Mouse (Mus musculus): Measurements from ENCODE around the gene Rapgef3. TPM values are rescaled to one million over a fixed set of nuclear protein-coding genes. Genes with fewer than 3 reads are reported as not detected.

Rapgef3 gene
- polyA plus RNA-seq, 1 experiment from 2014 or later: 12.6 TPM

- Histone ChIP-seq H3K36me3 (ENCODE audit: control insufficient read depth, insufficient read depth, low read length) (no peaks in the 10 kb centered on the region), H3K27ac (ENCODE audit: low read length) (peak overlapping the region; percentile 18; the same call in 1 of the 2 replicates), H3K9me3 (replicated peaks; ENCODE audit: control insufficient read depth, low read length) (no peaks in the 10 kb centered on the region), H3K9ac (ENCODE audit: low read length) (no peak overlapping the region), H3K4me1 (ENCODE audit: control insufficient read depth, insufficient read depth, low read length) (peaks cover 21% of the 10 kb centered on the region; the same call in 1 of the 2 replicates), H3K27me3 (ENCODE audit: control insufficient read depth, insufficient read depth, low read length) (no peaks in the 10 kb centered on the region), H3K4me3 (replicated peaks; ENCODE audit: low read length) (no peak overlapping the region), H3K4me2 (ENCODE audit: low read depth, low read length) (no peak overlapping the region)
- 66% methylated on average over 12 of the region's 12 CpGs for WGBS
- no peak for ATAC-seq (ENCODE audit: insufficient read depth, low FRiP score)
These were observed 12.8 kb upstream of the Rapgef3 start for GRCm38 (mm10) chr15:97780611-97781031.

DNA sequence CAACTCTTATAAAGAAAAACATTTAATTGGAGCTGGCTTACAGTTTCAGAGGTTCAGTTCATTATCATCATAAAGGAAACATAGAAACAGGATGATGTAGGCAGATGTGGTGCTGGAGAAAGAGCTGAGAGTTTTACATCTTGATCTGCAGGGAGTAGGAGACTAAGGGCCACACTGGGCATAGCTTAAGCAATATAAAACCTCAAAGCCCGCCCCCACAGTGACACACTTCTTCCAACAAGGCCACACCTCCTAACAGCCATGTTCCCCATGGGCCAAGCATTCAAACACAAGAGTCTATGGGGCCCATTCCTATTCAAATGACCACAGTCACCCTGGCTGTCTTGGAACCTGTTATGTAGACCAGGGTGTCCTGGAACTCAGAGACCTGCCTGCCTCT lies 11.8 kb upstream of the Rapgef3 start:
- H3K9me3 ChIP-seq (replicated peaks; ENCODE audit: control insufficient read depth, low read length): no peaks in the 10 kb centered on the region
- H3K9ac ChIP-seq (ENCODE audit: low read length): no peak overlapping the region
- no peak overlapping the region for H3K4me3 ChIP-seq (replicated peaks; ENCODE audit: low read length)
- H3K27me3 ChIP-seq (ENCODE audit: control insufficient read depth, insufficient read depth, low read length): no peaks in the 10 kb centered on the region
- no peaks in the 10 kb centered on the region for H3K36me3 ChIP-seq (ENCODE audit: control insufficient read depth, insufficient read depth, low read length)
- whole genome bisulfite sequencing: 88% methylated on average over 1 of the region's 1 CpGs
- no peak overlapping the region for H3K4me2 ChIP-seq (ENCODE audit: low read depth, low read length)
- no peak for ATAC-seq (ENCODE audit: insufficient read depth, low FRiP score)
- no peak overlapping the region for H3K27ac ChIP-seq (ENCODE audit: low read length)
- peaks cover 17% of the 10 kb centered on the region; the same call in 1 of the 2 replicates for H3K4me1 ChIP-seq (ENCODE audit: control insufficient read depth, insufficient read depth, low read length)

- Histone ChIP-seq H3K4me3 (replicated peaks; ENCODE audit: low read length) (no peak within 1 kb of the TSS), H3K4me1 (ENCODE audit: control insufficient read depth, insufficient read depth, low read length) (peaks cover 22% of the 10 kb centered on the region), H3K9ac (ENCODE audit: low read length) (no peak within 1 kb of the TSS), H3K4me2 (ENCODE audit: low read depth, low read length) (no peak within 1 kb of the TSS), H3K27me3 (ENCODE audit: control insufficient read depth, insufficient read depth, low read length) (no peaks in the 10 kb centered on the region), H3K36me3 (ENCODE audit: control insufficient read depth, insufficient read depth, low read length) (no peaks in the 10 kb centered on the region), H3K9me3 (replicated peaks; ENCODE audit: control insufficient read depth, low read length) (no peaks in the 10 kb centered on the region), H3K27ac (ENCODE audit: low read length) (peak within 1 kb of the TSS; percentile 39; the same call in 1 of the 2 replicates)
- no peak for ATAC-seq (ENCODE audit: insufficient read depth, low FRiP score)
- WGBS: 66% methylated on average over 8 of the region's 8 CpGs
These were observed 10.7 kb upstream of the Rapgef3 start, which contains the start of gene Slc48a1 for GRCm38 (mm10) chr15:97778311-97779098. Gene Slc48a1, plus strand, starts transcription at chr15:97778520.

- 80% methylated on average over 6 of the region's 6 CpGs for WGBS
- Histone ChIP-seq H3K4me2 (ENCODE audit: low read depth, low read length) (no peak overlapping the region), H3K27me3 (ENCODE audit: control insufficient read depth, insufficient read depth, low read length) (no peaks in the 10 kb centered on the region), H3K27ac (ENCODE audit: low read length) (no peak overlapping the region), H3K4me1 (ENCODE audit: control insufficient read depth, insufficient read depth, low read length) (peaks cover 26% of the 10 kb centered on the region), H3K4me3 (replicated peaks; ENCODE audit: low read length) (no peak overlapping the region), H3K9me3 (replicated peaks; ENCODE audit: control insufficient read depth, low read length) (no peaks in the 10 kb centered on the region), H3K9ac (ENCODE audit: low read length) (no peak overlapping the region), H3K36me3 (ENCODE audit: control insufficient read depth, insufficient read depth, low read length) (no peaks in the 10 kb centered on the region)
- no peak for ATAC-seq (ENCODE audit: insufficient read depth, low FRiP score)
These were observed 9.1 kb upstream of the Rapgef3 start for GRCm38 (mm10) chr15:97776919-97777318.

DNA sequence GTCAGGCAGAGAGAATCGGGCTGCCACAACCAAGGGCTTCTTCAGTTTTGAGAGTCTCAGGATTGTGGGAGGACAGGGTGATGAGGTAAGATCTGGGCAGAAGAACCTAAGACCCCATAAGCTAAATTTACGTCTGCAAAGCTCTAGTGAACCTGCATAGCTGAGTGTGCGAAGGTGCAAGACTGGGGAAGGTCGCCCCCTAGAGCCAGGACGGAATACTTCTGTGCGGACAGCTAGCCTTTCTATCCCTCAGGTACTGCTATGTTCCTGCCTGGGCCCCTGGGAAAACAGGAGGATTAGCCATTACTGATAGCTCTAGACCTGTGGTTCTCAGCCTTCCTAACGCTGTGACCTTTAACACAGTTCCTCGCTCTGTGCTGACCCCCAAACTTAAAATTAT lies 8.7 kb upstream of the Rapgef3 start:
- peaks cover 25% of the 10 kb centered on the region for H3K4me1 ChIP-seq (ENCODE audit: control insufficient read depth, insufficient read depth, low read length)
- 13% methylated on average over 8 of the region's 8 CpGs for WGBS
- no peaks in the 10 kb centered on the region for H3K27me3 ChIP-seq (ENCODE audit: control insufficient read depth, insufficient read depth, low read length)
- H3K36me3 ChIP-seq (ENCODE audit: control insufficient read depth, insufficient read depth, low read length): no peaks in the 10 kb centered on the region
- 0 out of 2 replicates have a peak overlapping the region, but pooled peaks have one; percentile 4 for H3K9ac ChIP-seq (ENCODE audit: low read length)
- H3K27ac ChIP-seq (ENCODE audit: low read length): no peak overlapping the region
- no peak overlapping the region for H3K4me3 ChIP-seq (replicated peaks; ENCODE audit: low read length)
- peak; percentile 19; the same call in 1 of the 2 replicates for ATAC-seq (ENCODE audit: insufficient read depth, low FRiP score)
- H3K9me3 ChIP-seq (replicated peaks; ENCODE audit: control insufficient read depth, low read length): no peaks in the 10 kb centered on the region
- no peak overlapping the region for H3K4me2 ChIP-seq (ENCODE audit: low read depth, low read length)

GRCm38 (mm10) chr15:97773961-97774370 lies 6.2 kb upstream of the Rapgef3 start:
- Histone ChIP-seq H3K27me3 (ENCODE audit: control insufficient read depth, insufficient read depth, low read length) (no peaks in the 10 kb centered on the region), H3K4me1 (ENCODE audit: control insufficient read depth, insufficient read depth, low read length) (peaks cover 20% of the 10 kb centered on the region), H3K36me3 (ENCODE audit: control insufficient read depth, insufficient read depth, low read length) (no peaks in the 10 kb centered on the region), H3K27ac (ENCODE audit: low read length) (peak overlapping the region; percentile 76), H3K4me3 (replicated peaks; ENCODE audit: low read length) (no peak overlapping the region), H3K4me2 (ENCODE audit: low read depth, low read length) (no peak overlapping the region), H3K9me3 (replicated peaks; ENCODE audit: control insufficient read depth, low read length) (no peaks in the 10 kb centered on the region), H3K9ac (ENCODE audit: low read length) (peak overlapping the region; percentile 29; the same call in 1 of the 2 replicates)
- peak; percentile 48; the same call in 1 of the 2 replicates for ATAC-seq (ENCODE audit: insufficient read depth, low FRiP score)
- WGBS: 66% methylated on average over 5 of the region's 5 CpGs

DNA sequence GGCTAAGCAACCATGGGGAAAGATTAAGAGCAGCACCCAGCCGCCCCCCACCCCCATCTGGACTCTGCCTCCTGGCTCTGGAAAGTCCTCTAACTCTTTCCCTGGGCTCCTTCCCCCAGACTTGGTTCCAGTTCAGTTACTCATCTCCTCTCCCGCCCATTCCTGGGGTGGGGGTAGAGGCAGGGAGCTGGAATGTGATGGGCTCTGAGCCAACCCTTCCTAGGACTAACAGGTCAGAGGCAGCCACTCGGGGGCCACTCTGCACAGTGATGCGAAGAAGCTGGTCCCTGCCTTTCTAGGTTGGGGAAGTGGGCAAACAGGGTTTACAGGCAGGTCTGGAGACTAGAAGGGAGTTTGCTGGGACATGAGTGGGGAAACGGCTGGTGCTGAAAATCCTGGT lies 5.3 kb upstream of the Rapgef3 start:
- 11% methylated on average over 5 of the region's 5 CpGs for WGBS
- no peak overlapping the region for H3K4me2 ChIP-seq (ENCODE audit: low read depth, low read length)
- no peak overlapping the region; the same call in 1 of the 2 replicates for H3K9ac ChIP-seq (ENCODE audit: low read length)
- no peak overlapping the region for H3K4me3 ChIP-seq (replicated peaks; ENCODE audit: low read length)
- H3K4me1 ChIP-seq (ENCODE audit: control insufficient read depth, insufficient read depth, low read length): peaks cover 20% of the 10 kb centered on the region
- H3K36me3 ChIP-seq (ENCODE audit: control insufficient read depth, insufficient read depth, low read length): no peaks in the 10 kb centered on the region
- no peaks in the 10 kb centered on the region for H3K9me3 ChIP-seq (replicated peaks; ENCODE audit: control insufficient read depth, low read length)
- ATAC-seq (ENCODE audit: insufficient read depth, low FRiP score): peak; percentile 51; the same call in 1 of the 2 replicates
- H3K27ac ChIP-seq (ENCODE audit: low read length): peak overlapping the region; percentile 76
- H3K27me3 ChIP-seq (ENCODE audit: control insufficient read depth, insufficient read depth, low read length): 0 out of 2 replicates have a peak, but pooled peaks cover 3% of the 10 kb centered on the region

GRCm38 (mm10) chr15:97770280-97770679 lies 2.5 kb upstream of the Rapgef3 start:
- Histone ChIP-seq H3K36me3 (ENCODE audit: control insufficient read depth, insufficient read depth, low read length) (no peaks in the 10 kb centered on the region), H3K4me1 (ENCODE audit: control insufficient read depth, insufficient read depth, low read length) (peaks cover 30% of the 10 kb centered on the region), H3K27me3 (ENCODE audit: control insufficient read depth, insufficient read depth, low read length) (peaks cover 5% of the 10 kb centered on the region; the same call in 1 of the 2 replicates), H3K4me3 (replicated peaks; ENCODE audit: low read length) (no peak overlapping the region), H3K27ac (ENCODE audit: low read length) (no peak overlapping the region), H3K4me2 (ENCODE audit: low read depth, low read length) (no peak overlapping the region), H3K9ac (ENCODE audit: low read length) (no peak overlapping the region), H3K9me3 (replicated peaks; ENCODE audit: control insufficient read depth, low read length) (no peaks in the 10 kb centered on the region)
- ATAC-seq (ENCODE audit: insufficient read depth, low FRiP score): no peak
- 77% methylated on average over 8 of the region's 8 CpGs for WGBS

GRCm38 (mm10) chr15:97768192-97768591 lies 420 bp upstream of the Rapgef3 start:
- Histone ChIP-seq H3K27me3 (ENCODE audit: control insufficient read depth, insufficient read depth, low read length) (peaks cover 5% of the 10 kb centered on the region; the same call in 1 of the 2 replicates), H3K4me2 (ENCODE audit: low read depth, low read length) (peak overlapping the region; percentile 89), H3K9ac (ENCODE audit: low read length) (peak overlapping the region; percentile 59), H3K27ac (ENCODE audit: low read length) (peak overlapping the region; percentile 32; the same call in 1 of the 2 replicates), H3K4me1 (ENCODE audit: control insufficient read depth, insufficient read depth, low read length) (peaks cover 21% of the 10 kb centered on the region), H3K9me3 (replicated peaks; ENCODE audit: control insufficient read depth, low read length) (no peaks in the 10 kb centered on the region), H3K36me3 (ENCODE audit: control insufficient read depth, insufficient read depth, low read length) (no peaks in the 10 kb centered on the region), H3K4me3 (replicated peaks; ENCODE audit: low read length) (peak overlapping the region; percentile 53)
- WGBS: 1% methylated on average over 18 of the region's 18 CpGs
- peak; percentile 38; the same call in 1 of the 2 replicates for ATAC-seq (ENCODE audit: insufficient read depth, low FRiP score)

All from stomach, embryonic 16.5 days (tissue).